In the genomic region with DNA sequence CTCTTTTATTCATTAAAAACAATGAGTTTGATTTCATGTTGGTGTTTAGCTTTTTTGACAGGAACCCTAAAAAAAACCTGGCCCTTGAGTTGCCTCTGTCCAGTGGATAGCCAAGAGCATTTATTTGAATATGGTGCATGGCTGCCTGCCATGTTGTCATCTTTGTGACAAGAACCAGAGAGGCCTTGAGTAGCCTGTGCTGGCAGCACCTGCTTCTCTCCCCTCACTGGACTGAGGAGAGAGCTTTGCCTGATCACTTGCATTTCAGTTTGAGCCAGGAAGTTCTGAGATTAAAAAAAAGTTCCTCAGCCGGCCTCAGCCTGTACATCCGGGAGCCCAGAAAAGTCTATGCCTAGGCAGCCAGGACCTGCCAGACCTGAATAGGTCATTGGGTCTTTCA, we compare ENCODE assay signal across 20 mouse cellular contexts.
DNase-seq lines count a peak whose midpoint lies in the region; ATAC-seq and TF ChIP-seq lines count a peak whose summit lies in the region.
"Had no signal": no experiment of that assay in that cellular context is flagged by ENCODE, and none has a peak within 500 bp of the region (broad histone marks: within the 10 kb centered on the region; RNA-seq: fewer than 3 reads in every experiment).

No protein-coding gene starts in this region.

- TF ChIP-seq CTCF in intestine, postnatal 0 days (IDR thresholded peaks at IDR 0.05; ENCODE audit: low read depth), result 0 out of 2 replicates have a peak, but pooled peaks have one; percentile 4

- H3K36me3 ChIP-seq in heart, embryonic 15.5 days, result no peaks in the 10 kb centered on the region
- no peaks in the 10 kb centered on the region for H3K36me3 ChIP-seq in intestine, postnatal 0 days (ENCODE audit: control insufficient read depth, insufficient read depth)
- H3K36me3 ChIP-seq: embryonic facial prominence, embryonic 15.5 days; forebrain, embryonic 10.5 days; lung, embryonic 15.5 days had no signal

- peak; percentile 63; the same call in 1 of the 2 replicates for ATAC-seq in heart, embryonic 15.5 days (replicated peaks; ENCODE audit: insufficient number of reproducible peaks, insufficient read depth, low FRiP score, low read depth)
- no peak for ATAC-seq in intestine, postnatal 0 days
- no peak for ATAC-seq in erythroid progenitor cell, adult 5-6 weeks (replicated peaks; ENCODE audit: low FRiP score, poor library complexity, severe bottlenecking)
- ATAC-seq: hindbrain, postnatal 0 days had no signal

- no peak overlapping the region for H3K4me2 ChIP-seq in heart, embryonic 15.5 days
- H3K4me2 ChIP-seq in intestine, postnatal 0 days (replicated peaks; ENCODE audit: low read depth), result no peak overlapping the region
- H3K4me2 ChIP-seq: embryonic facial prominence, embryonic 15.5 days; lung, embryonic 15.5 days; midbrain, embryonic 11.5 days had no signal

- 43% methylated on average over 2 of the region's 2 CpGs for WGBS in heart, embryonic 15.5 days
- 57% methylated on average over 2 of the region's 2 CpGs for WGBS in intestine, postnatal 0 days

- H3K27ac ChIP-seq in heart, embryonic 15.5 days, result peak overlapping the region; percentile 69
- H3K27ac ChIP-seq in intestine, postnatal 0 days (ENCODE audit: low read depth, low read length), result no peak overlapping the region
- H3K27ac ChIP-seq: embryonic facial prominence, embryonic 15.5 days; forebrain, embryonic 10.5 days; hindbrain, postnatal 0 days; liver, embryonic 14.5 days; lung, embryonic 15.5 days had no signal

- intact Hi-C loops in heart, postnatal 25 days (cut with DNase I), result no loop called here
- intact Hi-C loops in left cerebral cortex, postnatal 36 days (cut with DNase I), result no loop called here

- H3K27me3 ChIP-seq in heart, embryonic 15.5 days, result no peaks in the 10 kb centered on the region
- no peaks in the 10 kb centered on the region for H3K27me3 ChIP-seq in intestine, postnatal 0 days (replicated peaks; ENCODE audit: control insufficient read depth, insufficient read depth, low read length)
- H3K27me3 ChIP-seq: embryonic facial prominence, embryonic 15.5 days; lung, embryonic 15.5 days had no signal

- H3K4me3 ChIP-seq in heart, embryonic 15.5 days, result no peak overlapping the region
- H3K4me3 ChIP-seq in intestine, postnatal 0 days (ENCODE audit: low read depth, low read length), result no peak overlapping the region
- H3K4me3 ChIP-seq: embryonic facial prominence, embryonic 15.5 days; forebrain, embryonic 10.5 days; lung, embryonic 15.5 days had no signal

- DNase-seq in adrenal gland, postnatal 36 days, result peak; percentile 6 to 11
- DNase-seq in adrenal gland, adult 2 months, result no peak
- DNase-seq in heart, adult 8-10 months (ENCODE audit: low spot score), result peak; percentile 9
- DNase-seq in heart, postnatal 25 days (ENCODE audit: low spot score), result no peak
- no peak for DNase-seq in left cerebral cortex, postnatal 36 days (ENCODE audit: low spot score in 2 of 2)
- DNase-seq: adrenal gland, adult 8-10 months; gastrocnemius, postnatal 10 days; kidney, adult 8-10 months; kidney, postnatal 4 days; right cerebral cortex, postnatal 25 days; thymus, postnatal 36 days had no signal

- H3K9me3 ChIP-seq in heart, embryonic 15.5 days (replicated peaks), result no peaks in the 10 kb centered on the region
- no peaks in the 10 kb centered on the region for H3K9me3 ChIP-seq in intestine, postnatal 0 days (ENCODE audit: control insufficient read depth)
- H3K9me3 ChIP-seq: embryonic facial prominence, embryonic 15.5 days; forebrain, embryonic 10.5 days; lung, embryonic 15.5 days had no signal

- peaks cover 12% of the 10 kb centered on the region for H3K4me1 ChIP-seq in heart, embryonic 15.5 days (replicated peaks)
- H3K4me1 ChIP-seq in intestine, postnatal 0 days (replicated peaks; ENCODE audit: control insufficient read depth, insufficient read depth, low read length), result no peaks in the 10 kb centered on the region
- H3K4me1 ChIP-seq: forebrain, embryonic 10.5 days had no signal

- H3K9ac ChIP-seq in heart, embryonic 15.5 days, result no peak overlapping the region
- H3K9ac ChIP-seq in intestine, postnatal 0 days (ENCODE audit: low read depth, low read length), result no peak overlapping the region
- H3K9ac ChIP-seq: embryonic facial prominence, embryonic 15.5 days; liver, embryonic 14.5 days; lung, embryonic 15.5 days had no signal

Comparison
In these comparisons a context has a peak if more than half of its experiments do, and no peak if none do; other contexts are left out.
1. DNase-seq: peak in adrenal gland, postnatal 36 days (2 of 2) and heart, adult 8-10 months (single experiment); none in adrenal gland, adult 2 months (single experiment), heart, postnatal 25 days (single experiment) and left cerebral cortex, postnatal 36 days (0 of 2).